Mouse (Mus musculus): ENCODE data around the gene Sv2c. TPM values are rescaled to one million over a fixed set of nuclear protein-coding genes. Genes with fewer than 3 reads are reported as not detected.

Sv2c gene
- polyA plus RNA-seq, 1 experiment from 2014 or later: 9.6 TPM

GRCm38 (mm10) chr13:95950434-95951091 lies 181.8 kb downstream of the Sv2c start:
- WGBS: 83% methylated on average over 11 of the region's 11 CpGs
- Histone ChIP-seq H3K4me1 (ENCODE audit: control insufficient read depth, insufficient read depth, low read length) (no peaks in the 10 kb centered on the region), H3K9ac (ENCODE audit: low read length) (no peak overlapping the region), H3K4me3 (ENCODE audit: low read depth, low read length) (no peak overlapping the region), H3K9me3 (ENCODE audit: control insufficient read depth, low read length) (no peaks in the 10 kb centered on the region), H3K27me3 (ENCODE audit: control insufficient read depth, insufficient read depth, low read length) (no peaks in the 10 kb centered on the region), H3K36me3 (ENCODE audit: control insufficient read depth, insufficient read depth, low read length) (no peaks in the 10 kb centered on the region), H3K4me2 (ENCODE audit: low read depth) (no peak overlapping the region), H3K27ac (ENCODE audit: low read depth, low read length) (no peak overlapping the region)
- no peak for ATAC-seq (ENCODE audit: insufficient read depth, low FRiP score, low TSS enrichment)
- DNase-seq (ENCODE audit: low spot score): no peak

GRCm38 (mm10) chr13:95949356-95949755 lies 183.0 kb downstream of the Sv2c start:
- Histone ChIP-seq H3K4me1 (ENCODE audit: control insufficient read depth, insufficient read depth, low read length) (no peaks in the 10 kb centered on the region), H3K9me3 (ENCODE audit: control insufficient read depth, low read length) (no peaks in the 10 kb centered on the region), H3K4me2 (ENCODE audit: low read depth) (no peak overlapping the region), H3K36me3 (ENCODE audit: control insufficient read depth, insufficient read depth, low read length) (no peaks in the 10 kb centered on the region), H3K4me3 (ENCODE audit: low read depth, low read length) (no peak overlapping the region), H3K9ac (ENCODE audit: low read length) (no peak overlapping the region), H3K27me3 (ENCODE audit: control insufficient read depth, insufficient read depth, low read length) (no peaks in the 10 kb centered on the region), H3K27ac (ENCODE audit: low read depth, low read length) (no peak overlapping the region)
- no peak for DNase-seq (ENCODE audit: low spot score)
- 89% methylated on average over 4 of the region's 4 CpGs for WGBS
- no peak for ATAC-seq (ENCODE audit: insufficient read depth, low FRiP score, low TSS enrichment)

- no peak overlapping the region for H3K9ac ChIP-seq (ENCODE audit: low read length)
- ATAC-seq (ENCODE audit: insufficient read depth, low FRiP score, low TSS enrichment): no peak
- 84% methylated on average over 4 of the region's 4 CpGs for WGBS
Observed at GRCm38 (mm10) chr13:95948821-95949220, 183.6 kb downstream of the Sv2c start.

GRCm38 (mm10) chr13:95948394-95948793 lies 184.0 kb downstream of the Sv2c start:
- H3K9me3 ChIP-seq (ENCODE audit: control insufficient read depth, low read length): no peaks in the 10 kb centered on the region
- no peaks in the 10 kb centered on the region for H3K36me3 ChIP-seq (ENCODE audit: control insufficient read depth, insufficient read depth, low read length)
- 95% methylated on average over 4 of the region's 4 CpGs for WGBS
- H3K4me3 ChIP-seq (ENCODE audit: low read depth, low read length): no peak overlapping the region
- no peak overlapping the region for H3K9ac ChIP-seq (ENCODE audit: low read length)
- H3K4me1 ChIP-seq (ENCODE audit: control insufficient read depth, insufficient read depth, low read length): no peaks in the 10 kb centered on the region
- no peak overlapping the region for H3K27ac ChIP-seq (ENCODE audit: low read depth, low read length)
- DNase-seq (ENCODE audit: low spot score) (no peak), ATAC-seq (ENCODE audit: insufficient read depth, low FRiP score, low TSS enrichment) (no peak)
- H3K27me3 ChIP-seq (ENCODE audit: control insufficient read depth, insufficient read depth, low read length): no peaks in the 10 kb centered on the region
- no peak overlapping the region for H3K4me2 ChIP-seq (ENCODE audit: low read depth)

More at GRCm38 (mm10) chr13:95948821-95949220, 183.6 kb downstream of the Sv2c start:
- Histone ChIP-seq H3K4me3 (ENCODE audit: low read depth, low read length) (no peak overlapping the region), H3K27me3 (ENCODE audit: control insufficient read depth, insufficient read depth, low read length) (no peaks in the 10 kb centered on the region), H3K27ac (ENCODE audit: low read depth, low read length) (no peak overlapping the region), H3K4me1 (ENCODE audit: control insufficient read depth, insufficient read depth, low read length) (no peaks in the 10 kb centered on the region), H3K4me2 (ENCODE audit: low read depth) (no peak overlapping the region), H3K9me3 (ENCODE audit: control insufficient read depth, low read length) (no peaks in the 10 kb centered on the region), H3K36me3 (ENCODE audit: control insufficient read depth, insufficient read depth, low read length) (no peaks in the 10 kb centered on the region)
- DNase-seq (ENCODE audit: low spot score): no peak

- no peaks in the 10 kb centered on the region for H3K9me3 ChIP-seq (ENCODE audit: control insufficient read depth, low read length)
- ATAC-seq (ENCODE audit: insufficient read depth, low FRiP score, low TSS enrichment): no peak
- no peaks in the 10 kb centered on the region for H3K27me3 ChIP-seq (ENCODE audit: control insufficient read depth, insufficient read depth, low read length)
- no peak overlapping the region for H3K9ac ChIP-seq (ENCODE audit: low read length)
- no peak overlapping the region for H3K4me2 ChIP-seq (ENCODE audit: low read depth)
- 56% methylated on average over 5 of the region's 5 CpGs for WGBS
- H3K27ac ChIP-seq (ENCODE audit: low read depth, low read length): no peak overlapping the region
- no peak overlapping the region for H3K4me3 ChIP-seq (ENCODE audit: low read depth, low read length)
- DNase-seq (ENCODE audit: low spot score): peak; percentile 20
- no peaks in the 10 kb centered on the region for H3K36me3 ChIP-seq (ENCODE audit: control insufficient read depth, insufficient read depth, low read length)
- no peaks in the 10 kb centered on the region for H3K4me1 ChIP-seq (ENCODE audit: control insufficient read depth, insufficient read depth, low read length)
Observed at GRCm38 (mm10) chr13:95945937-95946507, 186.4 kb downstream of the Sv2c start.

- no peak overlapping the region for H3K27ac ChIP-seq (ENCODE audit: low read depth, low read length)
- H3K27me3 ChIP-seq (ENCODE audit: control insufficient read depth, insufficient read depth, low read length): no peaks in the 10 kb centered on the region
- no peak for DNase-seq (ENCODE audit: low spot score)
- H3K9ac ChIP-seq (ENCODE audit: low read length): no peak overlapping the region
- H3K4me3 ChIP-seq (ENCODE audit: low read depth, low read length): no peak overlapping the region
- no peak for ATAC-seq (ENCODE audit: insufficient read depth, low FRiP score, low TSS enrichment)
- no peak overlapping the region for H3K4me2 ChIP-seq (ENCODE audit: low read depth)
- H3K36me3 ChIP-seq (ENCODE audit: control insufficient read depth, insufficient read depth, low read length): no peaks in the 10 kb centered on the region
- H3K9me3 ChIP-seq (ENCODE audit: control insufficient read depth, low read length): no peaks in the 10 kb centered on the region
- 93% methylated on average over 6 of the region's 6 CpGs for WGBS
- H3K4me1 ChIP-seq (ENCODE audit: control insufficient read depth, insufficient read depth, low read length): no peaks in the 10 kb centered on the region
Observed at GRCm38 (mm10) chr13:95944621-95945020, 187.8 kb downstream of the Sv2c start.

- ATAC-seq (ENCODE audit: insufficient read depth, low FRiP score, low TSS enrichment) (no peak), DNase-seq (ENCODE audit: low spot score) (no peak)
- no peaks in the 10 kb centered on the region for H3K27me3 ChIP-seq (ENCODE audit: control insufficient read depth, insufficient read depth, low read length)
- no peaks in the 10 kb centered on the region for H3K4me1 ChIP-seq (ENCODE audit: control insufficient read depth, insufficient read depth, low read length)
- H3K9ac ChIP-seq (ENCODE audit: low read length): no peak overlapping the region
- H3K4me3 ChIP-seq (ENCODE audit: low read depth, low read length): no peak overlapping the region
- H3K36me3 ChIP-seq (ENCODE audit: control insufficient read depth, insufficient read depth, low read length): no peaks in the 10 kb centered on the region
- no peak overlapping the region for H3K4me2 ChIP-seq (ENCODE audit: low read depth)
- no peak overlapping the region for H3K27ac ChIP-seq (ENCODE audit: low read depth, low read length)
- 89% methylated on average over 3 of the region's 3 CpGs for WGBS
- H3K9me3 ChIP-seq (ENCODE audit: control insufficient read depth, low read length): no peaks in the 10 kb centered on the region
Observed at GRCm38 (mm10) chr13:95943919-95944318, 188.5 kb downstream of the Sv2c start.

- Histone ChIP-seq H3K4me2 (ENCODE audit: low read depth) (no peak overlapping the region), H3K9me3 (ENCODE audit: control insufficient read depth, low read length) (no peaks in the 10 kb centered on the region), H3K4me1 (ENCODE audit: control insufficient read depth, insufficient read depth, low read length) (no peaks in the 10 kb centered on the region), H3K4me3 (ENCODE audit: low read depth, low read length) (no peak overlapping the region), H3K36me3 (ENCODE audit: control insufficient read depth, insufficient read depth, low read length) (no peaks in the 10 kb centered on the region), H3K27me3 (ENCODE audit: control insufficient read depth, insufficient read depth, low read length) (no peaks in the 10 kb centered on the region), H3K9ac (ENCODE audit: low read length) (no peak overlapping the region), H3K27ac (ENCODE audit: low read depth, low read length) (no peak overlapping the region)
- DNase-seq (ENCODE audit: low spot score): no peak
- WGBS: 71% methylated on average over 2 of the region's 2 CpGs
- no peak for ATAC-seq (ENCODE audit: insufficient read depth, low FRiP score, low TSS enrichment)
Observed at GRCm38 (mm10) chr13:95942587-95942986, 189.8 kb downstream of the Sv2c start.

GRCm38 (mm10) chr13:95941861-95942260 lies 190.5 kb downstream of the Sv2c start:
- H3K36me3 ChIP-seq (ENCODE audit: control insufficient read depth, insufficient read depth, low read length): no peaks in the 10 kb centered on the region
- no peak overlapping the region for H3K27ac ChIP-seq (ENCODE audit: low read depth, low read length)
- 90% methylated on average over 4 of the region's 4 CpGs for WGBS
- no peaks in the 10 kb centered on the region for H3K9me3 ChIP-seq (ENCODE audit: control insufficient read depth, low read length)
- no peak overlapping the region for H3K4me3 ChIP-seq (ENCODE audit: low read depth, low read length)
- DNase-seq (ENCODE audit: low spot score): no peak
- no peak for ATAC-seq (ENCODE audit: insufficient read depth, low FRiP score, low TSS enrichment)
- H3K9ac ChIP-seq (ENCODE audit: low read length): no peak overlapping the region
- H3K4me1 ChIP-seq (ENCODE audit: control insufficient read depth, insufficient read depth, low read length): no peaks in the 10 kb centered on the region
- no peak overlapping the region for H3K4me2 ChIP-seq (ENCODE audit: low read depth)
- H3K27me3 ChIP-seq (ENCODE audit: control insufficient read depth, insufficient read depth, low read length): no peaks in the 10 kb centered on the region
